Mouse (Mus musculus) lung, embryonic 16.5 days (tissue): ENCODE data around the gene Wipi2. TPM values are rescaled to one million over a fixed set of nuclear protein-coding genes. Genes with fewer than 3 reads are reported as not detected.

Experiments
- ATAC-seq: fragments of 200-750 bp; cut with Nextera tagmentation; 2 replicates; pipeline ENCODE4 v1.8.0; 2017; ENCODE audit warnings: low read depth, mild to moderate bottlenecking, moderate library complexity
- H3K27ac ChIP-seq: fragments of 300-500 bp; sonication (generic); 2 replicates; pipeline ENCODE4 v1.5.1; 2014; ENCODE audit warnings: mild to moderate bottlenecking, control low read depth, low read length
- H3K27me3 ChIP-seq: fragments of 300-500 bp; sonication (generic); 2 replicates; pipeline ENCODE4 v1.6.1; 2014; ENCODE audit warnings: low read depth, low read length, mixed read lengths; ENCODE audit not compliant: control insufficient read depth, insufficient read depth
- H3K36me3 ChIP-seq: fragments of 300-500 bp; sonication (generic); 2 replicates; pipeline ENCODE4 v1.6.1; 2014; ENCODE audit warnings: low read length; ENCODE audit not compliant: control insufficient read depth, insufficient read depth
- H3K4me1 ChIP-seq: fragments of 300-500 bp; sonication (generic); replicated peaks from 2 replicates; pipeline ENCODE4 v1.6.1; 2014; ENCODE audit warnings: low read length, mixed read lengths; ENCODE audit not compliant: control insufficient read depth, insufficient read depth
- H3K4me2 ChIP-seq: fragments of 300-500 bp; sonication (generic); 2 replicates; pipeline ENCODE4 v1.6.1; 2014; ENCODE audit warnings: low read depth, low read length, control low read depth
- H3K4me3 ChIP-seq: fragments of 300-500 bp; sonication (generic); 2 replicates; pipeline ENCODE4 v1.5.1; 2014; ENCODE audit warnings: mild to moderate bottlenecking, low read length, control low read depth
- H3K9ac ChIP-seq: fragments of 300-500 bp; sonication (generic); 2 replicates; pipeline ENCODE4 v1.6.1; 2014; ENCODE audit warnings: low read length, control low read depth
- H3K9me3 ChIP-seq: fragments of 300-500 bp; sonication (generic); 2 replicates; pipeline ENCODE4 v1.6.1; 2016; ENCODE audit warnings: low read length; ENCODE audit not compliant: control insufficient read depth
- WGBS: fragments of 180-500 bp; shearing (Covaris S2); extraction: QIAGEN DNeasy Blood & Tissue Kit; methylation state at CpG from one replicate; pipeline ENCODE4 v1.1.7; 2014; 5-methylcytosine and 5-hydroxymethylcytosine counted together
- polyA plus RNA-seq: library from polyadenylated mRNA; unstranded; fragments of >200 nt; fragmentation: Nextera tagmentation; extraction: Ambion mirVana; gene quantifications from 2 replicates; pipeline ENCODE4 v1.2.1, GENCODE M21; 2015

Gene Wipi2
- polyA plus RNA-seq, 1 experiment from 2014 or later, result 40.5 TPM

GRCm38 (mm10) chr5:142678141-142678571 is 50.7 kb downstream of the Wipi2 start:
- Histone ChIP-seq H3K27me3 (no peaks in the 10 kb centered on the region), H3K4me3 (no peak overlapping the region), H3K36me3 (no peaks in the 10 kb centered on the region), H3K27ac (no peak overlapping the region), H3K9me3 (no peaks in the 10 kb centered on the region; the same call in 1 of the 2 replicates), H3K4me1 (no peaks in the 10 kb centered on the region), H3K4me2 (no peak overlapping the region), H3K9ac (no peak overlapping the region)
- no peak for ATAC-seq
- 53% methylated on average over 7 of the region's 7 CpGs for WGBS

- ATAC-seq, result no peak
- Histone ChIP-seq H3K4me3 (no peak overlapping the region), H3K4me1 (no peaks in the 10 kb centered on the region), H3K9me3 (no peaks in the 10 kb centered on the region; the same call in 1 of the 2 replicates), H3K36me3 (no peaks in the 10 kb centered on the region), H3K4me2 (no peak overlapping the region), H3K27ac (no peak overlapping the region), H3K27me3 (no peaks in the 10 kb centered on the region), H3K9ac (no peak overlapping the region)
- 80% methylated on average over 1 of the region's 1 CpGs for WGBS
Measured at GRCm38 (mm10) chr5:142679065-142679464, 51.6 kb downstream of the Wipi2 start.

GRCm38 (mm10) chr5:142681911-142682310 is 54.4 kb downstream of the Wipi2 start:
- no peaks in the 10 kb centered on the region for H3K27me3 ChIP-seq
- WGBS, result 71% methylated on average over 3 of the region's 3 CpGs
- no peak overlapping the region for H3K9ac ChIP-seq
- H3K27ac ChIP-seq, result no peak overlapping the region
- H3K4me1 ChIP-seq, result no peaks in the 10 kb centered on the region
- H3K4me2 ChIP-seq, result no peak overlapping the region
- H3K9me3 ChIP-seq, result no peaks in the 10 kb centered on the region; the same call in 1 of the 2 replicates
- H3K4me3 ChIP-seq, result no peak overlapping the region
- ATAC-seq, result no peak
- H3K36me3 ChIP-seq, result no peaks in the 10 kb centered on the region

GRCm38 (mm10) chr5:142682529-142682928 is 55.0 kb downstream of the Wipi2 start:
- Histone ChIP-seq H3K27me3 (no peaks in the 10 kb centered on the region), H3K27ac (no peak overlapping the region), H3K4me3 (no peak overlapping the region), H3K4me1 (no peaks in the 10 kb centered on the region), H3K9me3 (no peaks in the 10 kb centered on the region; the same call in 1 of the 2 replicates), H3K9ac (no peak overlapping the region), H3K4me2 (no peak overlapping the region), H3K36me3 (no peaks in the 10 kb centered on the region)
- ATAC-seq, result no peak
- WGBS, result 81% methylated on average over 5 of the region's 5 CpGs

- no peaks in the 10 kb centered on the region for H3K27me3 ChIP-seq
- no peaks in the 10 kb centered on the region for H3K36me3 ChIP-seq
- no peak overlapping the region for H3K27ac ChIP-seq
- WGBS, result 37% methylated on average over 6 of the region's 6 CpGs
- H3K4me3 ChIP-seq, result no peak overlapping the region
- H3K9me3 ChIP-seq, result no peaks in the 10 kb centered on the region
- no peak for ATAC-seq
- H3K4me2 ChIP-seq, result no peak overlapping the region
- no peaks in the 10 kb centered on the region for H3K4me1 ChIP-seq
- H3K9ac ChIP-seq, result no peak overlapping the region
Measured at GRCm38 (mm10) chr5:142688866-142689265, 61.4 kb downstream of the Wipi2 start.

GRCm38 (mm10) chr5:142690343-142690742 is 62.8 kb downstream of the Wipi2 start:
- Histone ChIP-seq H3K4me3 (no peak overlapping the region), H3K9me3 (no peaks in the 10 kb centered on the region), H3K27me3 (no peaks in the 10 kb centered on the region), H3K27ac (no peak overlapping the region), H3K36me3 (no peaks in the 10 kb centered on the region), H3K4me1 (no peaks in the 10 kb centered on the region), H3K4me2 (no peak overlapping the region), H3K9ac (no peak overlapping the region)
- no peak for ATAC-seq
- WGBS, result 62% methylated on average over 3 of the region's 3 CpGs

GRCm38 (mm10) chr5:142692248-142692647 is 64.8 kb downstream of the Wipi2 start, which contains the start of gene Slc29a4:
Slc29a4 (plus strand) TSS chr5:142692512.
- H3K4me1 ChIP-seq, result no peaks in the 10 kb centered on the region
- H3K4me2 ChIP-seq, result no peak within 1 kb of the TSS
- H3K36me3 ChIP-seq, result no peaks in the 10 kb centered on the region
- WGBS, result 29% methylated on average over 14 of the region's 14 CpGs
- H3K9me3 ChIP-seq, result no peaks in the 10 kb centered on the region
- no peak within 1 kb of the TSS for H3K9ac ChIP-seq
- H3K27me3 ChIP-seq, result no peaks in the 10 kb centered on the region
- ATAC-seq, result no peak
- no peak within 1 kb of the TSS for H3K27ac ChIP-seq
- no peak within 1 kb of the TSS for H3K4me3 ChIP-seq

GRCm38 (mm10) chr5:142692971-142693737 is 65.7 kb downstream of the Wipi2 start:
- Histone ChIP-seq H3K36me3 (no peaks in the 10 kb centered on the region), H3K27me3 (no peaks in the 10 kb centered on the region), H3K9ac (no peak overlapping the region), H3K4me3 (no peak overlapping the region), H3K27ac (no peak overlapping the region), H3K4me1 (no peaks in the 10 kb centered on the region), H3K9me3 (no peaks in the 10 kb centered on the region), H3K4me2 (no peak overlapping the region)
- 60% methylated on average over 12 of the region's 12 CpGs for WGBS
- ATAC-seq, result no peak

GRCm38 (mm10) chr5:142693738-142694430 is 66.4 kb downstream of the Wipi2 start:
- ATAC-seq, result no peak
- Histone ChIP-seq H3K27ac (no peak overlapping the region), H3K4me2 (no peak overlapping the region), H3K4me1 (no peaks in the 10 kb centered on the region), H3K9me3 (no peaks in the 10 kb centered on the region), H3K4me3 (no peak overlapping the region), H3K36me3 (no peaks in the 10 kb centered on the region), H3K27me3 (no peaks in the 10 kb centered on the region), H3K9ac (no peak overlapping the region)
- WGBS, result 49% methylated on average over 8 of the region's 8 CpGs
